Mouse (Mus musculus) limb, embryonic 10.5 days (tissue): ENCODE results near the gene 1110002E22Rik. TPM values are rescaled to one million over a fixed set of nuclear protein-coding genes. Genes with fewer than 3 reads are reported as not detected.

Experiments
- DNase-seq: peaks from one replicate; pipeline ENCODE4 v3.0.0-alpha.2; 2017; ENCODE audit warnings: low spot score
- H3K27ac ChIP-seq: fragments of 300-500 bp; sonication (generic); 2 replicates; pipeline ENCODE4 v1.5.1; 2016; ENCODE audit warnings: mild to moderate bottlenecking
- H3K27me3 ChIP-seq: fragments of 300-500 bp; sonication (generic); 2 replicates; pipeline ENCODE4 v1.6.1; 2016; ENCODE audit warnings: low read depth, mild to moderate bottlenecking; ENCODE audit not compliant: poor library complexity, severe bottlenecking
- H3K36me3 ChIP-seq: fragments of 300-500 bp; sonication (generic); 2 replicates; pipeline ENCODE4 v1.6.1; 2016; ENCODE audit warnings: mild to moderate bottlenecking, moderate library complexity
- H3K4me1 ChIP-seq: fragments of 300-500 bp; sonication (generic); 2 replicates; pipeline ENCODE4 v1.6.1; 2016
- H3K4me3 ChIP-seq: fragments of 300-500 bp; sonication (generic); 2 replicates; pipeline ENCODE4 v1.5.1; 2016; ENCODE audit warnings: mild to moderate bottlenecking, moderate library complexity
- H3K9me3 ChIP-seq: fragments of 300-500 bp; sonication (generic); replicated peaks from 2 replicates; pipeline ENCODE4 v1.6.1; 2016; ENCODE audit warnings: mild to moderate bottlenecking
- WGBS: fragments of 180-500 bp; shearing (Covaris S2); methylation state at CpG from one replicate; pipeline ENCODE4 v1.1.7; 2016; 5-methylcytosine and 5-hydroxymethylcytosine counted together
- polyA plus RNA-seq: library from polyadenylated mRNA; unstranded; fragments of >200 nt; fragmentation: Nextera tagmentation; extraction: Ambion mirVana; gene quantifications from 2 replicates; pipeline ENCODE4 v1.2.1, GENCODE M21; 2016

1110002E22Rik gene
- polyA plus RNA-seq, 1 experiment from 2014 or later = 0.15 TPM

- Histone ChIP-seq H3K27me3 (no peaks in the 10 kb centered on the region; the same call in 1 of the 2 replicates), H3K4me3 (no peak overlapping the region), H3K27ac (no peak overlapping the region), H3K36me3 (no peaks in the 10 kb centered on the region), H3K9me3 (no peaks in the 10 kb centered on the region), H3K4me1 (peaks cover 51% of the 10 kb centered on the region)
- 96% methylated on average over 12 of the region's 12 CpGs for WGBS
- no peak for DNase-seq
These were observed 3.3 kb downstream of the 1110002E22Rik start for GRCm38 (mm10) chr3:138068103-138068502.

DNA sequence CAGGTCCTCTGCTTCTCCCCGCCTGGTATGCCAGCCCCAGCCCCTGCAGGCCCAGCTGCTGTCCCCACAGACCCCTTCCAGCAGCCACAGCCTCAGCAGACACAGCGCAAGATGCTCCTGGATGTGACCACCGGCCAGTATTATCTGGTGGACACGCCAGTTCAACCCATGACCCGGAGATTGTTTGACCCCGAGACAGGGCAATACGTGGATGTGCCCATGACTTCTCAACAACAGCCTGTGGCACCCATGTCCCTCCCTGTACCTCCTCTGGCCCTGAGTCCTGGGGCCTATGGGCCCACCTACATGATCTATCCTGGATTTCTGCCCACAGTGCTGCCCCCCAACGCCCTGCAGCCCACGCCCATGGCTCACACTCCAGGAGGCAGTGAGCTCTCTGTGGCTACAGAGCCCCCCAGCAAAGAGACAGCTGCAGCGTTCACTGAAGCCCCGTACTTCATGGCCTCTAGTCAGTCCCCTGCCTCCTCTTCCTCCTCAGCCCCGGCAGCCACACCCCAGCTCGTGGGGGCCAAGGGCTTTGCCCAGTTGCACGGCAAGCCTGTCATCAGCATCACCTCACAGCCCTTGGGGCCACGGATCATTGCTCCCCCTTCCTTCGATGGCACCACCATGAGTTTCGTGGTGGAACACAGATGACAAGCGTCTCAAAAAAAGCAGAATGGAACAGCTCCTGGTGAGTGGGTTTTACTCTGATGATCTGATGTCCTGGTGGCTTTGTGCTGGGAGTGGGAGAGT is 5.1 kb downstream of the 1110002E22Rik start:
- WGBS = 75% methylated on average over 18 of the region's 18 CpGs
- DNase-seq = no peak
- Histone ChIP-seq H3K27me3 (no peaks in the 10 kb centered on the region; the same call in 1 of the 2 replicates), H3K9me3 (no peaks in the 10 kb centered on the region), H3K4me1 (peaks cover 44% of the 10 kb centered on the region), H3K4me3 (no peak overlapping the region), H3K36me3 (no peaks in the 10 kb centered on the region), H3K27ac (peak overlapping the region; percentile 73)

- H3K9me3 ChIP-seq = no peaks in the 10 kb centered on the region
- peak overlapping the region; percentile 73; the same call in 1 of the 2 replicates for H3K27ac ChIP-seq
- H3K36me3 ChIP-seq = no peaks in the 10 kb centered on the region
- peaks cover 35% of the 10 kb centered on the region for H3K4me1 ChIP-seq
- WGBS = 0% methylated on average over 1 of the region's 1 CpGs
- no peak overlapping the region for H3K4me3 ChIP-seq
- no peaks in the 10 kb centered on the region; the same call in 1 of the 2 replicates for H3K27me3 ChIP-seq
- DNase-seq = no peak
These were observed 6.2 kb downstream of the 1110002E22Rik start for GRCm38 (mm10) chr3:138071004-138071403.

GRCm38 (mm10) chr3:138071476-138072073 is 6.7 kb downstream of the 1110002E22Rik start:
- WGBS = 85% methylated on average over 10 of the region's 10 CpGs
- Histone ChIP-seq H3K36me3 (no peaks in the 10 kb centered on the region), H3K4me1 (peaks cover 30% of the 10 kb centered on the region), H3K4me3 (no peak overlapping the region), H3K9me3 (no peaks in the 10 kb centered on the region), H3K27me3 (no peaks in the 10 kb centered on the region; the same call in 1 of the 2 replicates), H3K27ac (peak overlapping the region; percentile 51; the same call in 1 of the 2 replicates)
- no peak for DNase-seq

DNA sequence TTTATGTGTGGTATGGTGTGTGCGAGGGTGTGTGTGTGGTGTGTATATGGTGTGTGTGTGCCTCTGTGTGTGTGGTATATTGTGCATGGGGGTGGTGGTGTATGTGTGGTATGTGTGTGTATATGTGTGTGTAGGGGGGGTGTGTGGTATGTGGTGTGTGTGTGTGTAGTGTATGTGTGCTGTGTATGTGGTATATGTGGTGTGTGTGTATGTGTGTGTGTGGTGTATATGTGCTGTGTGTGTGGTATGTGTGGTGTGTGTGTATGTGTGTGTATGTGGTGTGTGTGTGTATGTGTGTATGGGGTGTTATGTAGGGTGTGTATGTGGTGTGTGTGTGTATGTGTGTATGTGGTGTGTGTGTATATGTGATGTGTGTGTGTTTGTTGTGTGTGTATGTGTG is 9.4 kb downstream of the 1110002E22Rik start:
- Histone ChIP-seq H3K4me3 (no peak overlapping the region), H3K36me3 (no peaks in the 10 kb centered on the region), H3K27me3 (no peaks in the 10 kb centered on the region), H3K4me1 (peaks cover 24% of the 10 kb centered on the region), H3K27ac (no peak overlapping the region), H3K9me3 (no peaks in the 10 kb centered on the region)
- DNase-seq = no peak
- WGBS = 100% methylated on average over 1 of the region's 1 CpGs

DNA sequence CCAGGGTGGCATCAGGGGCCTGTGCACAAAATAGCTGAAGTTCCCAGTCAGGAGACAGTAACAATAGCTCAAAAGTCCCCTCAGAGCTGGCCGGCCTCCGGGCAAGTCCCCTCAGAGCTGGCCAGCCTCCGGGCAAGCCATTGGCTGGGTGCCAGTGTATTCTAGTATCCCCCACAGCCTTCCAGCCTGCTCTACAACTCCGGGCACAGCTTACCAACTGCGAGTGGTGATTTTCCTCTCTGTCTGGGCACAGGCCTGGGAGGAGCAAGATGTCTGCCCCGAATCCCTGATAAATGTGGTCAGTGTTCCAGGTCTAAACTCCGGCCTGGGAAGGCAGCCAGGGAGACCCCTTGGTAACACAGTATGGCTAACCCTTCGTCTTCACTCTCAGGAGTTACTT is 10.4 kb downstream of the 1110002E22Rik start:
- no peak for DNase-seq
- H3K36me3 ChIP-seq = no peaks in the 10 kb centered on the region
- no peak overlapping the region for H3K4me3 ChIP-seq
- 84% methylated on average over 8 of the region's 8 CpGs for WGBS
- peaks cover 15% of the 10 kb centered on the region for H3K4me1 ChIP-seq
- no peaks in the 10 kb centered on the region for H3K9me3 ChIP-seq
- H3K27ac ChIP-seq = no peak overlapping the region
- H3K27me3 ChIP-seq = no peaks in the 10 kb centered on the region

DNA sequence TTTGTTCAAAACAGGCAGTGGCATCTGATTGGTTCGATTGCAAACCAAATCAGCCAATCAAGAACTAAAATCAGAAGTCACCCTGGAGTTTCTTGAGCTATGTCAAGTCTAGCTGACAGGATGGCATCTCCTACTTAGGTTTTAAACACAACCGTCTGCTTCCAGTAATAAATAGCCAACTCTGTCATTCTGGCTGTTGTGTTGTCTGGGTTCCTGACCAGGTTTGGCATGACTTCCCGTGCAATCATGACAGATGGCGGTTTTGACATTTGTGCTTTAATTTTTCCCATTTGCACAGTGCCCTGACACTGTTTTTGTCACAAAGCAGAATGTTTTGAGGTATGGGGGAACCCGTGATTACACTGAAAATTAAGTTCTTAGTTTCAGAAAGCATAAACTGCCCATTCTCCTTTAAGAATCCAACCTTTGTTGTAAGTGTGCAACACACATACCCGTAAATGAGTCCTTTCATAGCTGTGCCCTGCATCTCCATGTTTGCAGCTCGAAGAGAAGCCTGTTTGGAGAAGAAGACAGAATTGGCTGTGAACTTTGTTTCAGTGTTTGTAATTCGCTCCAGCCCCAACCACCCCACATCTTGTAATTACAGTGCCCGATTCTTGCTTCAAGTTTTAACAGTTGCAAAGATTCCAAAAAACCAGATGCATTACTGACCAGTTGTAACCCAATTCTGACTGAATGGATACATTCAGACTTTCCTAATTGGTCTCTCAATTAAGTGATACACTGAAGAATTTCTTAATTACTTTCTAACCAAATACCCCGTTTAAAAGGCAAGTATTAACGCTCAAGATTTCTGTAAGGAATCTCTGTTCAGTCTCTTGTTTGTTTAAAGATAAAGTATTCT is 12.9 kb downstream of the 1110002E22Rik start:
- WGBS = 86% methylated on average over 11 of the region's 11 CpGs
- no peak for DNase-seq
- no peaks in the 10 kb centered on the region for H3K27me3 ChIP-seq
- no peak overlapping the region for H3K27ac ChIP-seq
- H3K4me3 ChIP-seq = no peak overlapping the region
- no peaks in the 10 kb centered on the region; the same call in 1 of the 2 replicates for H3K4me1 ChIP-seq
- H3K9me3 ChIP-seq = no peaks in the 10 kb centered on the region
- no peaks in the 10 kb centered on the region for H3K36me3 ChIP-seq

DNA sequence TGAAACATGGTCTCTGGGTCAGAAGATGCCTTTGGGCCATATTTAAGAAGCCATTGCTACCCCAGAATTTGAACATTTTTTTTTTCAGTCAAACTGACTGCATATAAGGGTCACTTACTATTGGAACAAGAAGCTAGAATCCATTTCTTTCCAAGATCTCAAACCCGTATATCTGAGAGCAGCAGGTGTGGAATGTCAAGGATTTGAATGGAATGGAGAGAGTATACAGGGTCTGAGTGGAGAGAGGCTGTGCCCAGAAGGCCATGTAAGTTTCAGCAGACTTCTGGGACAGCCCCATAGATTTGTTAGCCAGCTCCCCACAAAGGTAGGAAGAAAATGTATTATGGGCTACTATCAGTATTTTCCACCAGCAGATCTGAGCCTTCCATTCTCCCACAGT is 13.8 kb downstream of the 1110002E22Rik start:
- H3K4me3 ChIP-seq = no peak overlapping the region
- H3K36me3 ChIP-seq = no peaks in the 10 kb centered on the region
- H3K9me3 ChIP-seq = no peaks in the 10 kb centered on the region
- DNase-seq = no peak
- no peaks in the 10 kb centered on the region for H3K27me3 ChIP-seq
- no peaks in the 10 kb centered on the region; the same call in 1 of the 2 replicates for H3K4me1 ChIP-seq
- no peak overlapping the region for H3K27ac ChIP-seq
- WGBS = 87% methylated on average over 1 of the region's 1 CpGs

DNA sequence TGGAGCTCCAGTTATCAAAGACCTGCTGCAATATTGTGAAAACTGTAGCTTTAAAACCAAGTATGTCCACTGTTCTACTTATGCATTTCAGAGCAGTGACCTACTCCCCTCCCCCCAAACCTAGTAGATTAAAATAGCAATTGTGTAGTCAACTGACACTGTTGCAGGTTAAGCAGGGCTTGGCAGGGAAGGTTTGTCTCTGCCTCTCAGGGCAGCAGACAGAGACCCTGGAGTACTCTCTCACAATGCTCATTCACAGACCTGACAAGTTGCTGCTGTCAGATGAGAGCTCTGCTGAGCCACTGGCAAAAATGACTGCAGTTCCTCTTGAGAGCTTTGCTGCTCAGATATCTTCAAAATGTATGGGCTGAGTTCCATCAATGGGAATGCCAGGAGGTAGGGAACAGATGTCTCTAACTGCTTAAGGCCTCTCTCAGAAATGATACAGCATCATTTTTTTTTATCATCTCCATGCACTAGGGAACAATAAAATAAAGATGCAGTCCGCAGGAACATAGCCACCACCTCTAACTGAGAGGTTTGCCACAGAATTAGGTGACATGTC is 18.3 kb downstream of the 1110002E22Rik start:
- H3K27ac ChIP-seq = no peak overlapping the region
- no peaks in the 10 kb centered on the region for H3K9me3 ChIP-seq
- no peaks in the 10 kb centered on the region for H3K36me3 ChIP-seq
- H3K27me3 ChIP-seq = no peaks in the 10 kb centered on the region
- no peak overlapping the region for H3K4me3 ChIP-seq
- no peaks in the 10 kb centered on the region; the same call in 1 of the 2 replicates for H3K4me1 ChIP-seq
- WGBS = 95% methylated on average over 1 of the region's 1 CpGs
- no peak for DNase-seq

- Histone ChIP-seq H3K36me3 (no peaks in the 10 kb centered on the region), H3K4me3 (no peak overlapping the region), H3K9me3 (no peaks in the 10 kb centered on the region), H3K27me3 (no peaks in the 10 kb centered on the region), H3K27ac (no peak overlapping the region), H3K4me1 (no peaks in the 10 kb centered on the region; the same call in 1 of the 2 replicates)
- DNase-seq = no peak
- 89% methylated on average over 4 of the region's 4 CpGs for whole genome bisulfite sequencing
These were observed 19.0 kb downstream of the 1110002E22Rik start for GRCm38 (mm10) chr3:138083896-138084295.

DNA sequence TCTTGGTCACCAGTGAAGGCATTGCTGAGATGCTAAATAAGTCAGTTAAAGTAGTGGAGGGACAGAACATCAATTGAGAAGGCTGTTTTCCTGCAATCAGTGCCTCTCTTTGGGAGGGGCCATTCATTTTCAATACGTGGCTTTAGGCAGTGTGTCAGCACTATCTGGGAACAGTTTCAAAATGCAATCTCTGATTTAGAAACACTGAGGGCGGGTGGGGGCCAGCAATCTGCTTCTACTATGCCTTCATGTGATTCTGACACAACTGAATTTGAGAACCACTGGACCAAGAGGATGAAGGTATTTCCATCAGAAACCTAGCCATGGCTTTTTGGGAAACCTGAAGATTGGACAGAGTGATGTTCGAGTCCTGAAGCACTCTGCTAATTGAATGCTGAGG is 30.4 kb downstream of the 1110002E22Rik start:
- Histone ChIP-seq H3K27ac (no peak overlapping the region), H3K4me3 (no peak overlapping the region), H3K36me3 (no peaks in the 10 kb centered on the region), H3K4me1 (no peaks in the 10 kb centered on the region), H3K9me3 (no peaks in the 10 kb centered on the region), H3K27me3 (no peaks in the 10 kb centered on the region)
- no peak for DNase-seq
- 83% methylated on average over 3 of the region's 3 CpGs for WGBS

DNA sequence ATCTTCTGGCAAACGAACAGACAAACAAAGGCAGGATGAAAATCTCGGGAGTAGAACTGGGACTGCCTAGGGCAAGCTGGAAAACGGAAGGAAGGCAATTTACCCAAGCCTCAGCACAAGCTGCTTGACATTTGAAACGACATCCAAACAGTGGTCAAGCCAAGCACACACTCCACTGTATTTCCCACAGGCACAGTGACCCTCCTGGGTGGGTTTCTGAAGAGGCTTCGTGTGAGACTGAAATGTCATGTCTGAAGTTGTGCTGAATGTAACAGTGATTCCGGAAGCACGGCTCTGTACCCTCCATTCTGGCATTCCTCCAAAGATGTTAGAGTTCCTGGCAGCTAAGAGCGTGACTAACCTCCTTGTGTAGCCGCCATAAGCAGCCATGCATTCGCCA is 30.9 kb downstream of the 1110002E22Rik start:
- whole genome bisulfite sequencing = 86% methylated on average over 10 of the region's 10 CpGs
- DNase-seq = no peak
- Histone ChIP-seq H3K4me1 (no peaks in the 10 kb centered on the region), H3K9me3 (no peaks in the 10 kb centered on the region), H3K36me3 (no peaks in the 10 kb centered on the region), H3K27ac (no peak overlapping the region), H3K27me3 (no peaks in the 10 kb centered on the region), H3K4me3 (no peak overlapping the region)
